Mouse (Mus musculus) MEL (cell line): ENCODE results near the gene E130218I03Rik. TPM values are rescaled to one million over a fixed set of nuclear protein-coding genes. Genes with fewer than 3 reads are reported as not detected.

Experiments used
- DNase-seq: peaks from one replicate; pipeline ENCODE4 v3.0.0; 2011; ENCODE audit warnings: low read depth, low spot score
- H3K27ac ChIP-seq: 2 replicates; pipeline ENCODE4 v1.5.1; 2012; ENCODE audit warnings: low read depth, mild to moderate bottlenecking, control low read depth, low read length, moderate library complexity; ENCODE audit not compliant: control insufficient read depth
- H3K27me3 ChIP-seq, 2 experiments: fragments of 150-350 bp in 1 of 2; sonication (generic) in 1 of 2; 2 replicates each; pipeline ENCODE4 v1.6.1; 2012; ENCODE audit warnings: low read length in 2 of 2, mild to moderate bottlenecking in 2 of 2, improper control_type of control experiment in 1 of 2, moderate library complexity in 1 of 2; ENCODE audit not compliant: insufficient read depth in 2 of 2, control insufficient read depth in 1 of 2
- H3K36me3 ChIP-seq, 2 experiments: 2 replicates each; pipeline ENCODE4 v1.6.1; 2012 to 2014; ENCODE audit warnings: low read length in 2 of 2, improper control_type of control experiment in 1 of 2, inconsistent platforms in 1 of 2, mild to moderate bottlenecking in 1 of 2; ENCODE audit not compliant: insufficient read depth in 2 of 2, control insufficient read depth in 1 of 2
- H3K4me1 ChIP-seq, 2 experiments: fragments of 150-350 bp in 1 of 2; sonication (generic) in 1 of 2; 2 replicates each; pipeline ENCODE4 v1.6.1; 2012; ENCODE audit warnings: low read length in 2 of 2, improper control_type of control experiment in 1 of 2, mild to moderate bottlenecking in 1 of 2; ENCODE audit not compliant: insufficient read depth in 2 of 2, control insufficient read depth in 1 of 2
- H3K4me3 ChIP-seq, 2 experiments: fragments of 150-350 bp in 1 of 2; sonication (generic) in 1 of 2; 2 replicates each; pipeline ENCODE4 v1.5.1; 2012; ENCODE audit warnings: low read depth in 2 of 2, low read length in 2 of 2, mild to moderate bottlenecking in 2 of 2, moderate library complexity in 2 of 2, control low read depth in 1 of 2, improper control_type of control experiment in 1 of 2; ENCODE audit not compliant: control insufficient read depth in 1 of 2, insufficient read depth in 1 of 2
- H3K79me2 ChIP-seq: 2 replicates; pipeline ENCODE4 v1.6.1; 2012; ENCODE audit warnings: mild to moderate bottlenecking, low read length, moderate library complexity; ENCODE audit not compliant: control insufficient read depth, poor library complexity, insufficient read depth
- H3K9ac ChIP-seq: 2 replicates; pipeline ENCODE4 v1.6.1; 2012; ENCODE audit warnings: low read depth, mild to moderate bottlenecking, control low read depth, low read length, moderate library complexity; ENCODE audit not compliant: control insufficient read depth, poor library complexity, severe bottlenecking
- H3K9me3 ChIP-seq: fragments of 150-350 bp; sonication (generic); replicated peaks from 2 replicates; pipeline ENCODE4 v1.6.1; 2012; ENCODE audit warnings: mild to moderate bottlenecking, low read length, improper control_type of control experiment, moderate library complexity; ENCODE audit not compliant: insufficient read depth
- BHLHE40 ChIP-seq: IDR thresholded peaks from 2 replicates; pipeline ENCODE4 v1.6.1; 2012; ENCODE audit warnings: low read depth, mild to moderate bottlenecking, inconsistent platforms, low read length, improper control_type of control experiment, borderline replicate concordance
- CHD1 ChIP-seq: IDR thresholded peaks from 2 replicates; pipeline ENCODE4 v1.6.1; 2012; ENCODE audit warnings: low read depth, mild to moderate bottlenecking, inconsistent platforms, low read length, improper control_type of control experiment
- CTCF ChIP-seq, 3 experiments: IDR thresholded peaks in 2 of 3; conservative IDR thresholded peaks in 1 of 3; 2 replicates each; pipeline ENCODE4 v1.5.1; 2011 to 2012; ENCODE audit warnings: low read length in 3 of 3, low read depth in 2 of 3, mild to moderate bottlenecking in 2 of 3, improper control_type of control experiment in 1 of 3, inconsistent platforms in 1 of 3, mixed read lengths in 1 of 3, moderate library complexity in 1 of 3; ENCODE audit not compliant: control insufficient read depth in 1 of 3, insufficient read depth in 1 of 3, poor library complexity in 1 of 3, severe bottlenecking in 1 of 3
- E2F4 ChIP-seq: IDR thresholded peaks from 2 replicates; pipeline ENCODE4 v1.6.1; 2011; ENCODE audit warnings: low read depth, low read length, improper control_type of control experiment, borderline replicate concordance
- ELF1 ChIP-seq: IDR thresholded peaks from 2 replicates; pipeline ENCODE4 v1.6.1; 2014; ENCODE audit warnings: low read depth, mild to moderate bottlenecking, inconsistent platforms, low read length, improper control_type of control experiment, moderate library complexity
- GABPA ChIP-seq: IDR thresholded peaks from 2 replicates; pipeline ENCODE4 v1.6.1; 2012; ENCODE audit warnings: low read depth, mild to moderate bottlenecking, inconsistent platforms, low read length, improper control_type of control experiment, moderate library complexity
- GATA1 ChIP-seq: IDR thresholded peaks from 2 replicates; pipeline ENCODE4 v1.6.1; 2011; ENCODE audit warnings: low read depth, low read length, improper control_type of control experiment
- JUND ChIP-seq: IDR thresholded peaks from 2 replicates; pipeline ENCODE4 v1.6.1; 2011; ENCODE audit warnings: low read depth, mild to moderate bottlenecking, improper control_type of control experiment, low read length
- KAT2A ChIP-seq: conservative IDR thresholded peaks from 2 replicates; pipeline ENCODE4 v1.6.1; 2012; ENCODE audit warnings: low read depth, low read length, improper control_type of control experiment, inconsistent platforms
- MAFK ChIP-seq: IDR thresholded peaks from 2 replicates; pipeline ENCODE4 v1.6.1; 2011; ENCODE audit warnings: low read depth, mild to moderate bottlenecking, low read length, improper control_type of control experiment, borderline replicate concordance
- MAX ChIP-seq: IDR thresholded peaks from 2 replicates; pipeline ENCODE4 v1.6.1; 2011; ENCODE audit warnings: low read length, improper control_type of control experiment
- MAZ ChIP-seq: IDR thresholded peaks from 2 replicates; pipeline ENCODE4 v1.6.1; 2012; ENCODE audit warnings: low read depth, mild to moderate bottlenecking, inconsistent platforms, low read length, improper control_type of control experiment
- MXI1 ChIP-seq: IDR thresholded peaks from 2 replicates; pipeline ENCODE4 v1.6.1; 2011; ENCODE audit warnings: mild to moderate bottlenecking, low read depth, low read length, improper control_type of control experiment
- MYB ChIP-seq: IDR thresholded peaks from 2 replicates; pipeline ENCODE4 v1.6.1; 2011; ENCODE audit warnings: mild to moderate bottlenecking, low read depth, low read length, improper control_type of control experiment
- MYC ChIP-seq: IDR thresholded peaks from 2 replicates; pipeline ENCODE4 v1.6.1; 2011; ENCODE audit warnings: low read depth, mild to moderate bottlenecking, low read length, improper control_type of control experiment, moderate library complexity
- NRF1 ChIP-seq: IDR thresholded peaks from 2 replicates; pipeline ENCODE4 v1.6.1; 2014; ENCODE audit warnings: low read depth, mild to moderate bottlenecking, inconsistent platforms, low read length, improper control_type of control experiment, moderate library complexity; ENCODE audit not compliant: poor library complexity, insufficient read depth, severe bottlenecking
- POLR2A ChIP-seq, 2 experiments: IDR thresholded peaks; 2 replicates each; pipeline ENCODE4 v1.6.1; 2011 to 2012; ENCODE audit warnings: low read length in 2 of 2, mild to moderate bottlenecking in 2 of 2, control low read depth in 1 of 2, improper control_type of control experiment in 1 of 2, low read depth in 1 of 2, moderate library complexity in 1 of 2; ENCODE audit not compliant: control insufficient read depth in 1 of 2, insufficient read depth in 1 of 2, poor library complexity in 1 of 2
- POLR2AphosphoS2 ChIP-seq: IDR thresholded peaks from 2 replicates; pipeline ENCODE4 v1.6.1; 2011; ENCODE audit warnings: low read length, improper control_type of control experiment
- RAD21 ChIP-seq: IDR thresholded peaks from 2 replicates; pipeline ENCODE4 v1.6.1; 2011; ENCODE audit warnings: mild to moderate bottlenecking, low read depth, low read length, improper control_type of control experiment
- SIN3A ChIP-seq: IDR thresholded peaks from 2 replicates; pipeline ENCODE4 v1.6.1; 2012; ENCODE audit warnings: low read length, improper control_type of control experiment, inconsistent platforms
- SMC3 ChIP-seq: IDR thresholded peaks from 2 replicates; pipeline ENCODE4 v1.6.1; 2011; ENCODE audit warnings: low read depth, low read length, improper control_type of control experiment
- TAL1 ChIP-seq: IDR thresholded peaks from 2 replicates; pipeline ENCODE4 v1.6.1; 2012; ENCODE audit warnings: mild to moderate bottlenecking, inconsistent platforms, low read length, moderate library complexity, mixed read lengths
- TBP ChIP-seq: IDR thresholded peaks from 2 replicates; pipeline ENCODE4 v1.8.0; 2011; ENCODE audit warnings: low read depth, low read length, improper control_type of control experiment
- TCF12 ChIP-seq: IDR thresholded peaks from 2 replicates; pipeline ENCODE4 v1.6.1; 2014; ENCODE audit warnings: low read depth, mild to moderate bottlenecking, inconsistent platforms, low read length, improper control_type of control experiment, moderate library complexity
- USF1 ChIP-seq: IDR thresholded peaks from 2 replicates; pipeline ENCODE4 v1.6.1; 2014; ENCODE audit warnings: low read depth, mild to moderate bottlenecking, inconsistent platforms, low read length, improper control_type of control experiment, moderate library complexity
- ZC3H11A ChIP-seq: IDR thresholded peaks from 2 replicates; pipeline ENCODE4 v1.6.1; 2012; ENCODE audit warnings: low read depth, mild to moderate bottlenecking, inconsistent platforms, low read length, improper control_type of control experiment
- ZKSCAN1 ChIP-seq: IDR thresholded peaks from 2 replicates; pipeline ENCODE4 v1.6.1; 2012; ENCODE audit warnings: low read depth, mild to moderate bottlenecking, inconsistent platforms, low read length, improper control_type of control experiment, moderate library complexity
- ZMIZ1 ChIP-seq: IDR thresholded peaks from 2 replicates; pipeline ENCODE4 v1.6.1; 2012; ENCODE audit warnings: low read depth, mild to moderate bottlenecking, inconsistent platforms, low read length, improper control_type of control experiment, moderate library complexity
- ZNF384 ChIP-seq: IDR thresholded peaks from 2 replicates; pipeline ENCODE4 v1.6.1; 2012; ENCODE audit warnings: low read depth, mild to moderate bottlenecking, inconsistent platforms, low read length, improper control_type of control experiment
- polyA plus RNA-seq, 2 experiments: library from polyadenylated mRNA; stranded (reverse) in 1 of 2; unstranded in 1 of 2; fragments of >175 nt in 1 of 2; fragments of >200 nt in 1 of 2; gene quantifications; 2 replicates each; pipeline versions ENCODE4 v1.2.1 to v1.2.4; 2012; ENCODE audit warnings: low replicate concordance in 2 of 2, low read depth in 1 of 2; ENCODE audit not compliant: insufficient read length in 2 of 2, insufficient read depth in 1 of 2, missing spikeins in 1 of 2
- total RNA-seq: library from RNA; depleted of rRNA; stranded (reverse); fragments of 300-350 nt; gene quantifications from 2 replicates; pipeline ENCODE4 v1.2.3, GENCODE M21; 2012

The E130218I03Rik gene
- total and polyA plus RNA-seq, 3 experiments, result 1.6 to 2.8 TPM; not detected in 1

DNA sequence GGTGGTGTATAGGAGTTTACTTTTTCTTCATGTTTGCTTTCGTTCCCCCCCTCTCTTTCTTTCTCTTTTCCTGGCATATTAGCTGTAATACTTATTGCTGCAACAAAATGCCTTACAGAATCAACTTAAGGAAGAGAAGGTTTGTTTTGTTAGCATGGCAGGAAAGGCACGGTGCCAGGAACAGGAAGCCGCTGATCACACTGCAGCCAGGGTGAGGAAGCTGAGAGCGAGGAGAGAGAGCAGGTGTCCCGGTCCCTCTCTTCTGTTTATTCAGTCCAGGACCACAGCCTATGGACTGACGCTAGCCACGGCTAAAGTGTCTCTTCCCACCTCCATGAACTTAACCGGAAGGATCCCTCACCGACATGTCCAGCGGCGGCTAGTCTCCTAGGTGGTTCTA, 14.9 kb downstream of the E130218I03Rik start (continued):
- TF ChIP-seq GATA1, result no peak

DNA sequence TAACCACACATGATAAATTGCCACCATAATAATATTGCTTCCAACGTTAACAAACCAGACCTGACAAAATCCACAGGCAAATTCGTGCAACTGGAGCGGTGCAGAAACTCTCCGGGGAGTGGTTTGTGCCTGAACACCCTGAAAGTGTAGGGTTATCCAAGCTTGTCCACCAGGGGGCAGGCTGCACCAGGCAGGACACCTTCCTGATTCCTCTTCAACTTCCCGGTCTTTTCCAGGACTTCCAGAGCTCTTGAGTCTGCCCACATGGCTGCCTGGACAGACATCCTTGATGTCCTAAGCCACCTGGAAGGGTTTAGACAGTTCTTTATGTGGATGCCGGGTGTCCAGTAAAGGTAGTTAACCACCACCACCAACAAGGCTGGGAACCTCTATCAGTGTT, 19.7 kb downstream of the E130218I03Rik start:
- peak; percentile 50 for DNase-seq

DNA sequence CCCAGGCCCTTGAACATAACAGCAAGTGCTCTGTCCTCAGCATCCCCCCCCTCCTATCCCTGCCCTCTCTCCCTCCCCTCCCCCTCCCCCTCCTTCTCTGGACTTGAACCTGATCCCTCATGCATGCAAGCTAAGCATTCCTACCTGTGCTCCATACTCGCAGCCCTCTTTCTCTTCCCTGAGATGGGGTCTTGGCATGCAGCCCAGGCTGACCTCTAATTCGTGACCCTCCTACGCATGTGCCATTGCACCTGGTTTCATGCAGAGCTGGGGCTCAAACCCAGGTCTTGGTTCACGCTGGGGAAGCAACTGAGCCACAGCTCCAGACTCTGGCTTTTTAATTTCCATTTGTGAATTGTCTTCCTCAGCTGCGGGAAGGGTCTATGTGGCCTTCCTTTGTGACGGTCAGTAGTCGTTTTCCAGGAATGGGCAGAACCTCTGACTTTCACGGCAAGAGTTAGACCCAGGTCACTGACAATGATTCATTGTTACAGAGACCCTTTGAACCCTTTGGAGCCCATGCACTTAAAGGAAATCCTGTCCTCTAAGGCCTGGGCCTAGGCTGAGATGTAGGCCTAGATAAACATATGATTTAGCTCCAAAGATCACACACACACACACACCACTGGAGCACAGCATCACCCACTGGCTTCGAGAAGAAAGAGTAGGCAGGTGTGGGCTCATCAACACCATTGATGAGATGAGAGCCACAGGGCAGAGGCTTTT, 22.6 kb downstream of the E130218I03Rik start:
- Histone ChIP-seq H3K27me3 (no peaks in the 10 kb centered on the region), H3K79me2 (no peaks in the 10 kb centered on the region), H3K36me3 (no peaks in the 10 kb centered on the region), H3K9me3 (no peaks in the 10 kb centered on the region), H3K9ac (no peak overlapping the region), H3K4me1 (no peaks in the 10 kb centered on the region), H3K4me3 (no peak overlapping the region), H3K27ac (no peak overlapping the region)
- TF ChIP-seq SIN3A (no peak), MYB (no peak), CTCF (IDR thresholded peaks at IDR 0.05 in 2 of 3, conservative IDR thresholded peaks at IDR 0.05 in 1 of 3; ENCODE audit: control insufficient read depth in 1 of 3, insufficient read depth in 1 of 3, low read depth in 2 of 3, low read length in 3 of 3, poor library complexity in 1 of 3, severe bottlenecking in 1 of 3) (no peak), TAL1 (no peak), SMC3 (no peak), E2F4 (no peak), ZKSCAN1 (no peak)
- DNase-seq, result no peak

More for the DNA sequence above, 19.7 kb downstream of the E130218I03Rik start:
- Histone ChIP-seq H3K27ac (no peak overlapping the region), H3K79me2 (no peaks in the 10 kb centered on the region), H3K27me3 (no peaks in the 10 kb centered on the region), H3K36me3 (no peaks in the 10 kb centered on the region), H3K4me1 (no peaks in the 10 kb centered on the region), H3K4me3 (no peak overlapping the region), H3K9ac (no peak overlapping the region), H3K9me3 (no peaks in the 10 kb centered on the region)
- no peak for TF ChIP-seq USF1
- TF ChIP-seq RAD21, result peak; percentile 52
- no peak for TF ChIP-seq NRF1
- no peak for TF ChIP-seq JUND
- no peak for TF ChIP-seq SIN3A
- no peak for TF ChIP-seq ZKSCAN1
- TF ChIP-seq MAZ, result no peak
- no peak for TF ChIP-seq TBP
- TF ChIP-seq POLR2AphosphoS2, result no peak
- TF ChIP-seq POLR2A (IDR thresholded peaks at IDR 0.05; ENCODE audit: control insufficient read depth in 1 of 2, insufficient read depth in 1 of 2, low read depth in 1 of 2, low read length in 2 of 2, poor library complexity in 1 of 2), result no peak
- no peak for TF ChIP-seq MXI1
- peak; percentile 44 for TF ChIP-seq ZC3H11A
- peak; percentile 69 to 82 (median 72) for TF ChIP-seq CTCF (IDR thresholded peaks at IDR 0.05 in 2 of 3, conservative IDR thresholded peaks at IDR 0.05 in 1 of 3; ENCODE audit: control insufficient read depth in 1 of 3, insufficient read depth in 1 of 3, low read depth in 2 of 3, low read length in 3 of 3, poor library complexity in 1 of 3, severe bottlenecking in 1 of 3)
- TF ChIP-seq MYC, result no peak
- peak; percentile 75 for TF ChIP-seq SMC3
- no peak for TF ChIP-seq GATA1
- TF ChIP-seq CHD1, result no peak
- TF ChIP-seq E2F4, result no peak
- no peak for TF ChIP-seq ZNF384
- no peak for TF ChIP-seq MYB
- TF ChIP-seq MAX, result no peak
- no peak for TF ChIP-seq MAFK
- no peak for TF ChIP-seq ELF1
- no peak for TF ChIP-seq GABPA
- TF ChIP-seq BHLHE40, result no peak
- no peak for TF ChIP-seq KAT2A
- TF ChIP-seq ZMIZ1, result no peak
- no peak for TF ChIP-seq TCF12
